Mouse (Mus musculus) myocyte (in vitro differentiated cells): Measurements from ENCODE around the gene Basp1.

Experiments
- E2F4 ChIP-seq: IDR thresholded peaks from one replicate; pipeline ENCODE4 v1.6.1; 2011; ENCODE audit warnings: mild to moderate bottlenecking, control low read depth, moderate library complexity; ENCODE audit not compliant: insufficient read depth
- POLR2A ChIP-seq: IDR thresholded peaks from one replicate; pipeline ENCODE4 v1.6.1; 2011; ENCODE audit warnings: low read depth, mild to moderate bottlenecking, control low read depth, moderate library complexity; ENCODE audit not compliant: insufficient read length
- POLR2AphosphoS2 ChIP-seq: IDR thresholded peaks from one replicate; pipeline ENCODE4 v1.6.1; 2011; ENCODE audit warnings: low read depth, control low read depth; ENCODE audit not compliant: insufficient read length
- SRF ChIP-seq: IDR thresholded peaks from one replicate; pipeline ENCODE4 v1.6.1; 2011; ENCODE audit warnings: low read depth; ENCODE audit not compliant: control insufficient read depth, insufficient read length
- TCF12 ChIP-seq: IDR thresholded peaks from one replicate; pipeline ENCODE4 v1.6.1; 2011; ENCODE audit warnings: mild to moderate bottlenecking, control low read depth; ENCODE audit not compliant: poor library complexity, insufficient read depth, severe bottlenecking
- TCF3 ChIP-seq: IDR thresholded peaks from one replicate; pipeline ENCODE4 v1.6.1; 2011; ENCODE audit warnings: low read depth, control low read depth; ENCODE audit not compliant: insufficient read length

- TF ChIP-seq POLR2A (no peak), TCF12 (no peak), POLR2AphosphoS2 (no peak), TCF3 (no peak), E2F4 (no peak), SRF (no peak)
Measured at GRCm38 (mm10) chr15:25420266-25420665, 6.7 kb upstream of the Basp1 start.
